Mouse (Mus musculus): ENCODE results near the gene Ptprg. TPM values are rescaled to one million over a fixed set of nuclear protein-coding genes. Genes with fewer than 3 reads are reported as not detected.
A peak's percentile ranks its signal among the peaks of the same experiment; 100 is the strongest.

The Ptprg gene
- total RNA-seq, 2 experiments from 2014 or later: 68.4 to 72.7 TPM

DNA sequence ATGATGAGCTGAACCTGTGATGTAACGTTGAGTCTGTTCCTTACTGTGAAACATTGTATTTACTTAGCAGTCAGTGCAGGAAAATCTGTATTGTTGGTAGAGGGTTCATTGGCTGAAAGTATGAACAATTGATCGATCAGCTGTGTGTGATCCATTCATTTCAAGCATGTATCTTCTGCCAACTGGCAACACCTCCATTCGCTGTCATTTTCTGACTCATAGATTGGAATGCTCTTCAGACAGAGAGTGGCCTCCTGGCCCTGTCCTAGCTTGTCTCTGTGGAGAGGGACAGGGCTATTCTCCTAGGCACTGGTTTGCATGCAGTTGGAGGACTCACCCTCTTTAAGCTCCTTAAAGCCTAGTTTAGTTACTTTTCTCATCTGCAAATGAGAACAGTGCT is 62.4 kb downstream of the Ptprg start:
- DNase-seq (ENCODE audit: low spot score in 2 of 2): no peak

GRCm38 (mm10) chr14:11617362-11617761 is 64.0 kb downstream of the Ptprg start:
- peak in 1 of 2 experiments; percentile 24 for DNase-seq (ENCODE audit: low spot score in 2 of 2)

DNA sequence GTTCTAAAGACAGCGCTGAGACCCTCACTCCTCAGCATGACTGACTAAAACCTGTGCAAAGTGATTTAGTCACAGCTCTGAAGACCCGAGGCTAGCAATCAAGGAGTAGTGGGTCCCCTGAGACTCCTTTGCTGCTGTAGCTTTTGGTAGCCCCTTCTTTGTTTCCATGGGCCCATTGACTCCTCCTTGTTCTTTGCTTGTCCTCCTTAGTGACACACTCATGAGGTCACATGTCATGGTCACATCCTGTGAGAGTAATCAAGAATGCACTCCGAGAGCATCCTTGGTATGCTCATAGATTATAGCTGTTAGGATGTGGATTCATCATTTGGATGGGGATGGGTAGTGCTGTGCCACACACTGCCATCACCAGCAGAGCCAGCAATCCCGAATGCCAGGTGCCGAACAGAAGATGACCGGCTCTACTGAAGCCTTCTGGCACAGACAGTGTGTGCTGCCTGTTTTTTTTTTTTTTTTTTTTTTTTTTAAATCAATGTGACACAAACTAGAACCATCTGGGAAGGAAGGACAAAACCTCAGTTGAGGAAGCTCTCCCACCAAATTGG is 64.9 kb downstream of the Ptprg start:
- no peak for DNase-seq (ENCODE audit: low spot score in 2 of 2)

GRCm38 (mm10) chr14:11619606-11620005 is 66.3 kb downstream of the Ptprg start:
- DNase-seq (ENCODE audit: low spot score in 2 of 2): no peak

DNA sequence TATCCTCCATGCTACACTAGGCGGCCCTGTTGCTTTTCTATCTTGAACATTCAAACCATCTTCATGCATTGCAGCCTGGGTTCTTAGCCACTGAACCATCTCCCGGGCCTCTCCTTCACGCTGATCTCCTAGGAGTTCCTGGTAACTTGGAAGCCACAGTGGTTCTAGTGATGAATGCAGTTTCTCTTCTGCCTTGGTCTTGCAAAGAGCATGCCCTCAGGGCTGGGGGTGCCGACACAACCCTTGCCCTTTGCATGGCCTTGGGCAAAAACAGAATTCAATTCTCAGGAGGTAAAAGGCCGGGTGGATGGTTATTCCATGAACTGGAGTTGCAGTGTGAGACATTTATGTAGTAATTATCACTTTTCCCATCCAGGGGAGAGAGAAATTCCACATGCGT is 67.0 kb downstream of the Ptprg start:
- no peak for DNase-seq (ENCODE audit: low spot score in 2 of 2)

DNA sequence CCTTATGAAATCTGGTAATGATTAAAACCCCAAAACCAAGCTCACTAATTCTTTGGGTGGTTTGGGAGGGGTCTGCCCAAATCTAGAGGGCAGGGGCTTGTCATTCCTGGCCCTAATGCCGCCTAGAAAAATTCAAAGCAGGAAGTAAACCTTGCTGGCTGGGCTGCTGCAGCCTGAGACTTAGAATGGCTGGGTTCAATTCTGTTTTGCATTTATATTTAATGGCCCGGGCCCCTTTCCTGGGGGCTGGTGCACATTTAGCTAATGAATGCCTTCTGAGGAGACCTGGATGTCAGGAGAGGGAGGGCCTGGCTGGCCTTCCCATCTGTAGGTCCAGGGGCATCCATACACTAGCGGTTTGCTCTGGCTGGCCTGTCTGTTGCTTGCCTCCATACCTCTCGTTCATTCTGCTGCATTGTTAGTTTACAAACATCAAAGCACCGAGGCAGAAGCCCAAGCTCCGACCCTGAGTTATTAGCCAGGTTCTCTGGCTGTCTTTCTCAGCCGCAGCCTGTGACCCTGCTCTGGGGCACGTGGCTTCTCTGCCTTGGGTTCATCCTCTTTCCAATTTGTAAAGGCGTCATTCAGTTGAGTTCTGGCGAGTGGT is 67.7 kb downstream of the Ptprg start:
- DNase-seq (ENCODE audit: low spot score in 2 of 2): no peak

DNA sequence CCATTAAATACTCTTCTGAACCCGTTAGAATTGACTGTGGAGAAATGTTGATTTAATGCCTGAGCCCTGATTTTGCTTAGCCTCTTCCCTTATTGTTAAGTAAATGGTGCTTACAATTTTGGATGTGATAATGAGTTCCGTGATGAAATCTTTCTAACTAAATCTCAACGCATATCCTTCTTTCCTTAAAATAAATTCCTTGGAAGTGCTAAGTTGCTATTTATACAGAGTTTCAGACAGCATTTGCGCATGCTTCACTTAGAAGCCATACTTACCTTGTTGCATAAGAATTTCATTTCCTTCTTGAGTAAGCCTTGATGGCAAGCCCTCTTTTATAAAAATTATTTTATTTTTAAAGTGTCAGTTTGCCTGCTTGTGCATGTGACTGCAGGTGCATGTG is 70.2 kb downstream of the Ptprg start:
- DNase-seq (ENCODE audit: low spot score in 2 of 2): no peak

DNA sequence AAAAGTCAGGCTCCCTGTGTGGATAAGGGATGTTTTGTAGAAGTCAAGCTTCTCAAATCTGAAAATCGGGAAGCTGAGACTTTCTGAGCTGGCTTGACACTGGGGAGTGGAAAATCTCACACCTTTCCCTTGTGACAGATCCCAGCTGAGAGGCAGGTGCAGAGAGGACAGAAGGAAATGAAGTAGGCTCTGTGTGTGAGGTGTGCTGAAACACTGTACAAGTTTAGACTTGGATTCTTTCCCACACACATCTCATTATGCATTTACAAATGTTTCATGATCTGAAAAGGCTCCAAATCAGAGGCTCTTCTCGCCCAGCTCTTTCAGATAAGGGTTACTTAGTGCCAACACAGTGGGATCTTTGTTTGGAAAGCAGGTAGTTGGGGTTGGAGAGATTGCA is 77.4 kb downstream of the Ptprg start:
- DNase-seq (ENCODE audit: low spot score in 2 of 2): no peak

DNA sequence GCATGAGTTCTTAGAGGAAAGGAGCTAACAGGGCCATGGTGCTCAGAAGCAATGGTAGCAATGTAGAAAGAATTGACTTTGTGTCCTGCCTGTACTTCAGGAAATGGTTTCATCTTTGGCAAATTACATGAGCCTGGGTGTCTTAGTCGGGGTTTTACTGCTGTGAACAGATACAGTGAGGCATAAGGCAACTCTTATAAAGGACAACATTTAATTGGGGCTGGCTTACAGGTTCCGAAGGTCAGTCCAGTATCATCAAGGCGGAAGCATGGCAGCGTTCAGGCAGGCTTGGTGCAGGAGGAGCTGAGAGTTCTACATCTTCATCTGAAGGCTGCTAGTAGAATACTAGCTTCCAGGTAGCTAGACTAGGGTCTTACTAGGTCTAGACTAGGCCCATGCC is 78.2 kb downstream of the Ptprg start:
- DNase-seq (ENCODE audit: low spot score in 2 of 2): no peak

GRCm38 (mm10) chr14:11637673-11638072 is 84.3 kb downstream of the Ptprg start:
- no peak for DNase-seq (ENCODE audit: low spot score in 2 of 2)

DNA sequence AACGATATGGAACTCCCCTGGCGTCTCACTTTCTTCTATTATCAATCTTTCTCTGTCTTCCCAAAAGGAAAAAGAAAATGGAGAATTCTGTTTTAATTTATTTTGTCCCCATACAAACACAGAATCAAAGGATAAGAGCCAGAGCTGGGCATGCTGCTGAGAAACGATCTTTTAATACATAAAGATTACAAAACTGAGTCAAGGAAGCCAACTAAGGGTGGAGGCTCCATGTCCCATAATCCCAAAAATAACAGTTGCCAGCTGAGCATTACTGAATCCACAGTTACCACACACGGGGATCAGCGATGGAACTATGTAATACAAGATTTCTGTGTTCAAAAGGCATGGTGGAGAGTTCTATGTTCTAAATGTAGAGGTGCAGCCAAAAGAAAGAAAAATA is 86.0 kb downstream of the Ptprg start:
- DNase-seq (ENCODE audit: low spot score in 2 of 2): no peak

GRCm38 (mm10) chr14:11640372-11640771 is 87.0 kb downstream of the Ptprg start:
- DNase-seq (ENCODE audit: low spot score in 2 of 2): no peak

DNA sequence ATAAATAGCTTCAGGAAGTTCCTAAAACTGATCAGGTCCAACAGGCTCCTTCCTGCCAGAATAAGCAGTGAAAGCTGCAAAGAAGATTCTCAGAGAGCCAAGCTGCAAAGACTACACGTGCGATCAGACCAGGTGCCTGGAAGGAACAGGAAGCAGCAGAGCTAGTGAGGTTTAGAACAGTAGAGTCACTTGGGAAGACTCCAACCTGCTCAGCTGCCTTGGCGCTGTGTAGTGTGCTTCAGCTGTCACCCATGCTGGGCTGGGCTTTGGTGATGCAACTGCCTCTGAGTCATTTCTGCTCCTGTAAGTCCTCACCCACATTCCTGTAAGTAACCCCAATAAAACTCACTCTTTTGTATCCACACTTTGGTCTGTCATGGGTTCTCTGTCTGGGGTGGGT is 87.7 kb downstream of the Ptprg start:
- DNase-seq (ENCODE audit: low spot score in 2 of 2): peak; percentile 31 to 42

- no peak for DNase-seq (ENCODE audit: low spot score in 2 of 2)
Observed at GRCm38 (mm10) chr14:11642977-11643376, 89.6 kb downstream of the Ptprg start.

DNA sequence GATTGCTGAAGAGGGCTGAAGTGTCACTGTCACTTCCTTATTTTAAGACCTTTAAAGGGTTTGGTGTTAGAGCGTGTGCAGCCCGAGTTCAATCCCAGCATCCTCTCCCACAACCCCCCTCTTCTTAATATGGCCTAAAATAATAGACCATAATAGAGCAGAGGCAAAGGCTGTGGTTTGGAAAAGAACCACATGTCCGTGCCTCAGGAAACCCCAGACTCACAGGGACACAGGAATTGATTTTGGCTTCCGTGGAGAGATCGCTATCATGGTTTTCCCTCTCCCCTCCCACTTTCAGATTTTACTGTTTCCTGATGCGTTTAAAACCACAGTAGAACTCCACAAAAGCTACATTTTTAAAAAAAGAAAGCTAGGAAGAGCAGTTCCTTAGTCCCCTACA is 104.0 kb downstream of the Ptprg start:
- DNase-seq (ENCODE audit: low spot score in 2 of 2): no peak

- DNase-seq (ENCODE audit: low spot score in 2 of 2): no peak
Observed at GRCm38 (mm10) chr14:11663661-11664215, 110.4 kb downstream of the Ptprg start.

DNA sequence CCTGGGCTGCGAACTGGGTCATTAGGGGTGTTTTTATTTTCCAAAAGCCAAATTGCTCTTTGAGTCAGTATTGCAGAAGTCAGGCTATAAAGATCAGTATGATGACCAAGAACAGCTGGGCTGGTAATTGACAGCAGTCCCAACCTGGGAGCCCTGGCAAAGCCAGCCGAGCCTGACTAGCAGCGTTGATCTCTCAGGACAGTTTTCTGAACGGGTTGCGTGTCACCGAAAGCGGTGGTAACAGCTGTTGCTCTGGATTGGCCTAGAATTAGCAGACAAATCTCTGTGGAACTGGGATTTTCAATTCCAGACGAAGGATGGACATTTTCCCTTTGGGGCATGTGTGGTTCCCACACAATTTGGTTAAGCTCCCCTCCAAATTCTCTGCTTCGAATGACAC is 111.0 kb downstream of the Ptprg start:
- no peak for DNase-seq (ENCODE audit: low spot score in 2 of 2)

DNA sequence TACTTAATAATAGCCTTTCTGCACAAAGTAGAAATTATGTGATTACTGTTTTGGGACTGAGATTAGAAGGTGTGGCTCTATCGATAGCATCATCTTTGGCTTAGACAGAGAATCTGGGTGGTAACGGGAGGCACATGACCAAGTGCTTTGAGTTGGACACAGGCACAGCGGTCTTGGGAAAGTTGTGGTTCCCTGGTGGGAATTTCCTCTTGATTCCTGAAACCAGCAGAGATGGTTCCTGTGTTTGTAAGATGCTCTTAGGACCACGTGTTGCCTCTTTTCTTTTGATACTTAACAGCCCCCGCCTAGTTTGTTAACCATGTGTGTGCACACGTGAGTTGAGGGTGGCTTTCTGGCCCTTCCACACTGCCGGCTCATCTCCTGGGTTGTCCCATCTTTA is 111.7 kb downstream of the Ptprg start:
- no peak for DNase-seq (ENCODE audit: low spot score in 2 of 2)

- no peak for DNase-seq (ENCODE audit: low spot score in 2 of 2)
Observed at GRCm38 (mm10) chr14:11667762-11668161, 114.4 kb downstream of the Ptprg start.

DNA sequence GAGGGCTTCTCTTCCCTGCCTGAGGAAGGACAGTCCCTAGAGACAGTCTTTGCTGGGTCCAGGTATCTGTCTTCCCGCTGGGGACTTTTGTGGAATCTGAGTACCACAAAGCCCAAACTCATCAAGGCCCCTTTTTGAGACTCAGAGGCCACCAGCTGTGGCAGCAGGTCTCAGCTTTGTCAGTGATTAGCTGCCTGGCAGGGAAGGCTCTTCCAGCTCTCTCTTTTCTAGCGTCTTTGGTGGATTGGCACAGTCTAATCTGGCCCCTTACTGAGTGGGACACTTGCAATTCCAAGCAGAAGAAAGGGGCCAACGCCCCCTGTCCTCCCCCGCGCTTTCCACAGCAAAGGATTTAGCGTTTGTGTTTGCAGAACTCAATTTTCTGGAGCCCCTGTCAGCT is 117.5 kb downstream of the Ptprg start:
- DNase-seq (ENCODE audit: low spot score in 2 of 2): no peak

- DNase-seq (ENCODE audit: low spot score in 2 of 2): no peak
Observed at GRCm38 (mm10) chr14:11672981-11673547, 119.7 kb downstream of the Ptprg start.

GRCm38 (mm10) chr14:11678201-11678600 is 124.9 kb downstream of the Ptprg start:
- DNase-seq (ENCODE audit: low spot score in 2 of 2): no peak

GRCm38 (mm10) chr14:11679741-11680140 is 126.4 kb downstream of the Ptprg start:
- DNase-seq (ENCODE audit: low spot score in 2 of 2): no peak

All from left cerebral cortex, adult 18-20 months (tissue).